8 mouse cellular contexts compared by ENCODE assay signal in the genomic region with DNA sequence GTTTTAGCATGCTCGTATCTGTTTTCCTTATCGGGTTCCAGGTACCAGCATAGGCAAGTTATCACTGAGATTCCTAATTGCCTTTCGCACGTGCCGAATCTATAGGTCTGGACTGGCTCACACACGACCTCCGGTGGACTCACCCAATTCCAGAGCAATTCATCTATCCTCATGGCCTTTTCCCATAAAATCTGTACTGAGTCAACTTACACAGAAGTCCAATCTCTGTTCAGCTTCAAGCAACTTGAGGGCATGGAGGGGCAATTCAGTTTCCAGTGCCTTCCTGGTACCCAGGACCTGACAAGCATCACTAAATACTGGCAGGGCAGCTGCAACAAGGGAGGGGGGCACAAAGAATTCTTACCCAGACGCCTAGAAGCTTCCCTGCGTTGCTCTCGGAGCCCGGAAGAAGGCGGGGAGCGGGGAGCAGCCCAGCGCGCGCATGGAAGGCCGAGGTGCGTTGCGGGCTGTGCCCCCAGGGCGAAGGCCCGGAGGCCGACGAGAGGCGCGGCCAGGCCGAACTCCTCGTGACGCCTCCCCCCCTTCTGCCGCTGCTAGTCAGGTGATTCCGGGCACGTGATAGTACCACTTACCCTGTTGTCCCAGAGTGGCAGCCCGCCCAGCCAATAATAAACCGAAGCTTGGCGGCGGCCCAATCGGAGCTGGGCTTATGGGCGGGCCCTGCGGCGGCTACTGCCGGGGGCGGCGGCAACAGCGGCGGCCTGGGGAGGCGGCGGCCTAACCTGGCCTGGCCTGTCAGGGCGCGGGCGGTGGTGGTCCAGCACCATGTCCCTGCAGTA. TPM values are rescaled to one million over a fixed set of nuclear protein-coding genes. Genes with fewer than 3 reads are reported as not detected.
DNase-seq lines count a peak whose midpoint lies in the region; ATAC-seq and TF ChIP-seq lines count a peak whose summit lies in the region.

A gene (plus strand): TSS at position 699 of the 800 bp plus-strand sequence.

- peak within 1 kb of the TSS; percentile 93 for H3K4me3 ChIP-seq in bone marrow macrophage, adult 2 months (ENCODE audit: insufficient read depth, low read length)
- peak within 1 kb of the TSS; percentile 95 for H3K4me3 ChIP-seq in embryonic fibroblast, embryonic 13.5 days (ENCODE audit: insufficient read depth, low read length)
- peak within 1 kb of the TSS; percentile 98 for H3K4me3 ChIP-seq in heart, embryonic 10.5 days
- peak within 1 kb of the TSS; percentile 99 for H3K4me3 ChIP-seq in kidney, embryonic 15.5 days (replicated peaks)

- no peak for TF ChIP-seq CTCF in bone marrow macrophage, adult 2 months (IDR thresholded peaks at IDR 0.05; ENCODE audit: low read depth, low read length)
- TF ChIP-seq CTCF in embryonic fibroblast, embryonic 13.5 days (IDR thresholded peaks at IDR 0.05; ENCODE audit: borderline replicate concordance, insufficient read depth, low read length): no peak

- peak within 1 kb of the TSS; percentile 88 for H3K4me2 ChIP-seq in kidney, embryonic 15.5 days

- H3K27ac ChIP-seq in bone marrow macrophage, adult 2 months (ENCODE audit: insufficient read depth, low read depth, low read length): peak within 1 kb of the TSS; percentile 85
- H3K27ac ChIP-seq in embryonic fibroblast, embryonic 13.5 days (ENCODE audit: insufficient read depth, low read length): peak within 1 kb of the TSS; percentile 80
- peak within 1 kb of the TSS; percentile 95 for H3K27ac ChIP-seq in heart, embryonic 10.5 days
- H3K27ac ChIP-seq in kidney, embryonic 15.5 days: peak within 1 kb of the TSS; percentile 91

- peak; percentile 76; the same call in 1 of the 2 replicates for TF ChIP-seq POLR2A in bone marrow macrophage, adult 2 months (IDR thresholded peaks at IDR 0.05; ENCODE audit: borderline replicate concordance, low read depth, low read length)
- peak; percentile 74 for TF ChIP-seq POLR2A in embryonic fibroblast, embryonic 13.5 days (IDR thresholded peaks at IDR 0.05; ENCODE audit: low read depth, low read length)

- DNase-seq in A20 (ENCODE audit: low read depth, low spot score): peak; percentile 98
- DNase-seq in heart, embryonic 10.5 days (ENCODE audit: low spot score): peak; percentile 100
- DNase-seq in liver: peak; percentile 100
- DNase-seq in spleen, postnatal 4 days (ENCODE audit: low spot score in 2 of 2): peak; percentile 100

- under 1% methylated on average over 49 of the region's 49 CpGs for WGBS in heart, embryonic 10.5 days
- 1% methylated on average over 48 of the region's 49 CpGs for WGBS in kidney, embryonic 15.5 days

- peaks cover 38% of the 10 kb centered on the region for H3K36me3 ChIP-seq in heart, embryonic 10.5 days
- peaks cover 39% of the 10 kb centered on the region for H3K36me3 ChIP-seq in kidney, embryonic 15.5 days

- peak within 1 kb of the TSS; percentile 87 for H3K9ac ChIP-seq in kidney, embryonic 15.5 days

- ATAC-seq in kidney, embryonic 15.5 days (replicated peaks; ENCODE audit: low FRiP score): peak; percentile 99
- ATAC-seq in monocyte, adult 5-6 weeks (replicated peaks; ENCODE audit: insufficient number of reproducible peaks, low FRiP score, low TSS enrichment, poor library complexity, severe bottlenecking): peak; percentile 99

- H3K9me3 ChIP-seq in heart, embryonic 10.5 days: no peaks in the 10 kb centered on the region
- no peaks in the 10 kb centered on the region for H3K9me3 ChIP-seq in kidney, embryonic 15.5 days (replicated peaks)

- peaks cover 35% of the 10 kb centered on the region for H3K4me1 ChIP-seq in bone marrow macrophage, adult 2 months (ENCODE audit: control insufficient read depth, insufficient read depth, low read length)
- 0 out of 2 replicates have a peak, but pooled peaks cover 4% of the 10 kb centered on the region for H3K4me1 ChIP-seq in embryonic fibroblast, embryonic 13.5 days (ENCODE audit: control insufficient read depth, insufficient read depth, low read length)
- H3K4me1 ChIP-seq in heart, embryonic 10.5 days: peaks cover 24% of the 10 kb centered on the region
- H3K4me1 ChIP-seq in kidney, embryonic 15.5 days: peaks cover 20% of the 10 kb centered on the region

- H3K27me3 ChIP-seq in heart, embryonic 10.5 days (ENCODE audit: insufficient read depth, poor library complexity, severe bottlenecking): no peaks in the 10 kb centered on the region
- no peaks in the 10 kb centered on the region for H3K27me3 ChIP-seq in kidney, embryonic 15.5 days

RNA-seq across cellular contexts. Expression of the gene that starts here (rescaled TPM):
- 176 and 196 TPM in 2 replicates for polyA plus RNA-seq in bone marrow macrophage, adult 2 months (2012; ENCODE audit: insufficient read depth, insufficient read length, missing spikeins)
- polyA plus RNA-seq in embryonic fibroblast, embryonic 13.5 days (2011; ENCODE audit: insufficient read length, low read depth, missing spikeins): 109 and 125 TPM in 2 replicates
- 37.6 and 40.9 TPM in 2 replicates for polyA plus RNA-seq in heart, embryonic 10.5 days (2016; fragmentation: Nextera tagmentation; extraction: Ambion mirVana)
- 44.6 and 46.6 TPM in 2 replicates for polyA plus RNA-seq in kidney, embryonic 15.5 days (2015; fragmentation: Nextera tagmentation; extraction: Ambion mirVana)
- 34.2 to 61.7 TPM (median 40.5 TPM) in 3 replicates for total RNA-seq in monocyte, adult 5-6 weeks (2017)

Comparison
In these comparisons a context has a peak if more than half of its experiments do, and no peak if none do; other contexts are left out.
1. Peak in every context shown above with its lines: DNase-seq, ATAC-seq, H3K4me3 ChIP-seq and H3K27ac ChIP-seq.